Mouse (Mus musculus) megakaryocyte, embryonic 14.5 days (primary cell): Measurements from ENCODE around the gene Myo5a.

Experiments
- FLI1 ChIP-seq: IDR thresholded peaks from 2 replicates; pipeline ENCODE4 v1.6.1; 2012; ENCODE audit warnings: low read length, inconsistent platforms, mixed read lengths
- GATA1 ChIP-seq: IDR thresholded peaks from 3 replicates; pipeline ENCODE4 v1.6.1; 2012; ENCODE audit warnings: mixed read lengths, low read length, inconsistent platforms, borderline replicate concordance

- TF ChIP-seq GATA1 (no peak), FLI1 (no peak)
Measured at GRCm38 (mm10) chr9:75049100-75049499, 21.7 kb upstream of the Myo5a start.
